Mouse (Mus musculus): ENCODE results near the gene Ggt7. TPM values are rescaled to one million over a fixed set of nuclear protein-coding genes. Genes with fewer than 3 reads are reported as not detected.
A peak's percentile ranks its signal among the peaks of the same experiment; 100 is the strongest.

Ggt7 gene
- polyA plus RNA-seq, 1 experiment, result not detected

- Histone ChIP-seq H3K27ac (replicated peaks; ENCODE audit: low read depth, low read length) (no peak overlapping the region), H3K4me1 (ENCODE audit: control insufficient read depth, insufficient read depth, insufficient read length, low read length) (no peaks in the 10 kb centered on the region; the same call in 1 of the 2 replicates), H3K4me3 (ENCODE audit: insufficient read depth, low read depth, low read length) (no peak overlapping the region)
Measured at GRCm38 (mm10) chr2:155524378-155524777, 6.3 kb upstream of the Ggt7 start.

DNA sequence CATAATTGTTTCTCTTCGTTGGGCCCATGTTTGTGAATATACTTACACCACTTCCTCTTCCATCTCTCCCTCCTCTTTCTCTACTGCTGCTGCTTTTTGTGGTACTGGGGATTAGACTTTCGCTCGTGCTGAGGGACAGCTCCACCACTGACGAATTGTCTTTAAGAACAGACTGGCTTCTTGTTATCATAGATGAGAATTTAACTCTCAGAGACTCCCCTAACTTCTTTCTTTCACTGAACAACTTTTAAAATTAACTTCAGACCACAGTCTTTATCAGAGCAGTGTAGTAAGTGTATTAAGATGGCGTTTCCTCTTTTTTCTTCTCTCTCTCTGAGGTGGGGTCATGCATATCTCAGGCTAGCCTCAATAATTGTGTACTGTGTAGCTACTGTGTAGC is 5.7 kb upstream of the Ggt7 start:
- Histone ChIP-seq H3K27ac (replicated peaks; ENCODE audit: low read depth, low read length) (no peak overlapping the region), H3K4me3 (ENCODE audit: insufficient read depth, low read depth, low read length) (no peak overlapping the region), H3K4me1 (ENCODE audit: control insufficient read depth, insufficient read depth, insufficient read length, low read length) (peaks cover 2% of the 10 kb centered on the region; the same call in 1 of the 2 replicates)

DNA sequence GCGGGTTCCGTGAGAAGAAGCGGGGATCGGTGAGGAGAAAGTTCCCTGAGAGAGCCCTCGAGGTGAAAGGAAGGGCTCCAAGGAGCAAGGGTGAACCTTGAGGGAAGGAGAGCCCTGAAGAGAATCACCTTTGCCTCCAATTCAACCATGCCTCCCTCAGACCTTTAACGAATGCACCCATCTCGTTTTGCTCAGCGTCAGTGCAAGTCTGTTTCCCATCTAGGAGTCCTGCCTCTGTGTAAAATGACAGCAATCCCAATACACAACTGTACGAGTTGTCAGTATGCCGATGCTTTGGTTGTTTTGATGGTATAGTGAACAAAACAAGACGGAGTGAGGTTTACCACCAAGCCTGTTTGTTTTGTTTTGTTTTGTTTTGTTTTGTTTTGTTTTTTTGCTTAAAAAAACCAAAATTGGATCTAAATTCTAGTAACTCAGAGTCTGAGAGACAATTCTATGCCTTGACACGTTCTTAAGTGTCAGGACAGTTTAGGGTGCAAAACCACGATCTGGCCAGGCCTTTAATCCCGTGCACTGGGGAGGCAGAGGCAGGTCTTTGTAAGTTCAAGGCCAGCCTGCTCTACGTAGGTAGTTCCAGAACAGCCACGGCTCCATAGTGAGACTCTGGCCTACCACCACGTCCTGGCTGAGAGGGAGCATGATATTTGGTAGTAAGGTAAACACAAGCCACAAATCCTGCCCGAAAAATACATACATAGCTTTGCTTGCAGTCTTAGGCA is 664 bp upstream of the Ggt7 start:
- 0 out of 2 replicates have a peak, but pooled peaks cover 2% of the 10 kb centered on the region for H3K4me1 ChIP-seq (ENCODE audit: control insufficient read depth, insufficient read depth, insufficient read length, low read length)
- H3K4me3 ChIP-seq (ENCODE audit: insufficient read depth, low read depth, low read length), result peak overlapping the region; percentile 78
- H3K27ac ChIP-seq (replicated peaks; ENCODE audit: low read depth, low read length), result 0 out of 2 replicates have a peak overlapping the region, but pooled peaks have one; percentile 9

DNA sequence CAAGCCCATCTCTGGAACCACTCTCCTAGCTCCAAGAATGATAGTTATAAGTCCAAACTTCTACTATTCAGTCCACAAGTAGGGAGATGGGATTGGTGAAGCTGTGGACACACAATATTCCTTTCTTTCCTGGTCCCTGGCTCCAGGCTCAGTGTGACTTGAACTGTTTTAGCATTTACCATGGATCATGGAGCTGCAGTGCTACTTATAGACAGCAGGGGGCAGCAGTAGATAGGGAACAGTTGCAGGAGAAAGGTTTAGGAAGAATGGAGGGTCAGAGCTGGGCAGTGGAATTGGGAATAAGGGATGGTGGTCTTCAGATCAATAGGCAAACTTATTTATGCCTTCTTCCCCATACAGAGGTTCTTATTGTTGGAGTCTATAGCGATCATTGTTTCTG is 2.1 kb downstream of the Ggt7 start:
- Histone ChIP-seq H3K27ac (replicated peaks; ENCODE audit: low read depth, low read length) (no peak overlapping the region), H3K4me1 (ENCODE audit: control insufficient read depth, insufficient read depth, insufficient read length, low read length) (0 out of 2 replicates have a peak, but pooled peaks cover 2% of the 10 kb centered on the region), H3K4me3 (ENCODE audit: insufficient read depth, low read depth, low read length) (no peak overlapping the region)

GRCm38 (mm10) chr2:155514666-155515065 is 3.4 kb downstream of the Ggt7 start:
- Histone ChIP-seq H3K4me1 (ENCODE audit: control insufficient read depth, insufficient read depth, insufficient read length, low read length) (0 out of 2 replicates have a peak, but pooled peaks cover 2% of the 10 kb centered on the region), H3K4me3 (ENCODE audit: insufficient read depth, low read depth, low read length) (peak overlapping the region; percentile 43), H3K27ac (replicated peaks; ENCODE audit: low read depth, low read length) (no peak overlapping the region)

DNA sequence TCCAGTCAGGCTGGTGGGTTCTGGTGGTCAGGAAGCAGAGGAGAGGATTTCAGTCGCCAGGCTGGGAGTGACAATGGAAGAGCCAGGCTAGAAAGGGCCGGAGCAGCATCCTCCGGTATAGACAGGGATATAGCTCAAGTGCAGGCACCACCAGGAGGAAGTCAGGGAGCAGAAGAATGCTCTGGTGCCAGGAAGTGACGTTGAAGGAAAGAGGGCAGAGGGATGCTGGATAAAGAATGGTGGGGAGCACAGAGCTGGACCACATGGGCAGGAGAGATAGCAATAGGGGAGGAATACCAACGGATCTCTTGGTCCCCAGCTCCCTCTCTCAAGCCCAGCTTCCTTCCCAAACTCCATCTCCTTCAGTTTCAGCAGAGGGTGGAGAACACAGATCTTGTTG is 4.5 kb downstream of the Ggt7 start:
- H3K4me1 ChIP-seq (ENCODE audit: control insufficient read depth, insufficient read depth, insufficient read length, low read length), result no peaks in the 10 kb centered on the region
- H3K4me3 ChIP-seq (ENCODE audit: insufficient read depth, low read depth, low read length), result no peak overlapping the region
- H3K27ac ChIP-seq (replicated peaks; ENCODE audit: low read depth, low read length), result no peak overlapping the region

DNA sequence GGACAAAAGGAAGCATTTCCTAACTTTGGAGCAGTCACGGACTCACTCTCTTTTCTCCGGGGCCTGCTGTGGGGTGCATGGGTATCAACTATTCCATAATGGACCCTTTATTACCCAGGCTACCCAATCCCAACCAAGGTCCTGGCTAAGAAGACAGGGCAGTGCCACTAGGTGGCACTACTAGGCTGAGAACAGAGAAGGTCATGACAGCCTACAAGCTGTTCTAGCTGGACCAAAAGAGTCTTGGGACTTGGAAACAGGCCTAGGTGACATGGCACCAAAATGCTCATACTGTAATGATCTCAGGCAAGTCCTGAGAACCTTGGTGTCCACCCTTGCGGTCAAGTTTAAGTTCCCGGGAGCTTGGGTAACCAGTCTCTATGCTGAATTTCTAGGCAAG is 5.6 kb downstream of the Ggt7 start:
- H3K4me1 ChIP-seq (ENCODE audit: control insufficient read depth, insufficient read depth, insufficient read length, low read length), result no peaks in the 10 kb centered on the region
- H3K27ac ChIP-seq (replicated peaks; ENCODE audit: low read depth, low read length), result no peak overlapping the region

DNA sequence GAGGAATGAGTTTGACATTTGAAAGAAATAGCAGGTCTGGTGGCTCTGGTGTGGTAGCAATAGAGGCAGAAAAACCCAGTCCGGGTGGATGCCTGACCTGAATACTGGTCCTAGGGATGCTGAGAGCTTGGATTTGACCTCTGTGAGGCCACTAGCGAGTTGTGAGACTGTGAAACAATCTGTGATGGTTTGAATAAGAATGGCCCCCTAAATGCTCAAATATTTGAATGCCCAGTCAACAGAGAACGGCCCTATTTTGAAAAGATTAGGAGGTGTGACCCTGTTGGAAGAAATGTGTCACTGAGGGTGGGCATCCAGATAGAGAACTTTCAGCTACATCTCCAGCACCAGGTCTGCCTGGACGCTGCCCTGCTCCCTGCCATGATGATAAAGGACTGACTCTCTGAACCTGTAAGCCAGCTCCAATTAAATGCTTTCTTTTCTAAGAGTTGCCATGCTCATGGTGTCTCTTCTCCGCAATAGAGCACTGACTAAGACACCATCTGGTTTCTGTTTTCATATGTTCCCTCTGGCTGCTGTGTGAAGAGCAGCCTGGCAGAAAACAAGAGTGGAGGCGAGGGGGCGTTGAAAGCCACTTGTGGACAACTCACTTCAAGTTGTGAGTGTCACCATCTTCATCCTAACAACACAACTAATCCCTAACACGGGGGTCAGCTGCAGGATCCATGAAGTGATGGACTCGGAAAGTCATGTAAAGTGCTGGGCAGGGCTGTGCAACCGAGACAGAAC is 10.1 kb downstream of the Ggt7 start:
- Histone ChIP-seq H3K4me1 (ENCODE audit: control insufficient read depth, insufficient read depth, insufficient read length, low read length) (no peaks in the 10 kb centered on the region), H3K4me3 (ENCODE audit: insufficient read depth, low read depth, low read length) (no peak overlapping the region), H3K27ac (replicated peaks; ENCODE audit: low read depth, low read length) (no peak overlapping the region)

More for the DNA sequence above, 5.6 kb downstream of the Ggt7 start:
- no peak overlapping the region for H3K4me3 ChIP-seq (ENCODE audit: insufficient read depth, low read depth, low read length)

- H3K4me3 ChIP-seq (ENCODE audit: insufficient read depth, low read depth, low read length), result no peak overlapping the region
- H3K4me1 ChIP-seq (ENCODE audit: control insufficient read depth, insufficient read depth, insufficient read length, low read length), result no peaks in the 10 kb centered on the region
- H3K27ac ChIP-seq (replicated peaks; ENCODE audit: low read depth, low read length), result no peak overlapping the region
Measured at GRCm38 (mm10) chr2:155505811-155506210, 12.2 kb downstream of the Ggt7 start.

DNA sequence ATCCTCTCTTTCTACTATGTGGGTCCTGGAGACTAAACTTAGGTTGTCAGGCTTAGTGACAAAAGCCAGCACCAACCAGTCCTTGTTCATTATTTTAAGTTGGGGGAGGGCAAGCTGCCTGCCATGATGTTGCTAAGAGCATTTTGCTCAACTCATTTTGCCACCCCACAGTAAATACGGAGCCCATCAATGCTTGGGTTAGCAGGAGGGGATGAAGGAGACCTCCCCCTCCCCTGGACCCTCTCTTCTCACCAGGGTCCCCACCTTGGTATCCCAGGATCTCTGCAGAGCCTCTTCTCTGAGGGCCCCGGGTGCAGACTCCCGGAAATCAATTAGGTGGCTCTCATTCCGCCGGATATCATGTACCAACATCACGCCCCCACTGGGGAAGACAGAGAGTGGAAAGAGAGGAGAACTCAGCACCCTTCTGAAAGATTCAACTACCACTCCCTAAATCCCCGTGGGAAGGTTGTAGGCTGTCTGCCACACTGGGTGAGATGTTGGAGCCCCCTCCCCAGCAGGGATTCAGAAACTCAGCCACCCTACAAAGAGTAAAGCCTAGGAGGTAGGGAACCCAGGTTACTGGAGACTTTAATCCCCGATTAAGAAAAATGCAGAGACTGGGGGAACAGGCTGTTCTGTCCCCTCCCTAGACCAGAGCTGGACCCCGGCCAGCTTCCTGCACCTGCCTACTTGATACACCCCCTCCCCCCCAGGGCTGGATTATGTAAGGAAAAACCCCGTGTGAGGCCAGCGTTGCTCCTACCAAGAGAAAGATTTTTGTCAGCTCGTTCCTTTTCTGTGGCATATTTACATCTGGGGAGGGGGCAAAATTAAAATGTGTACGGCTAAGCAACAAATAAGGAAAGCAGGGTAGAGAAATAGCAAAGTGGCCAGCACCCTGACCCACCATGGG is 13.3 kb downstream of the Ggt7 start:
- no peaks in the 10 kb centered on the region for H3K4me1 ChIP-seq (ENCODE audit: control insufficient read depth, insufficient read depth, insufficient read length, low read length)
- no peak overlapping the region for H3K4me3 ChIP-seq (ENCODE audit: insufficient read depth, low read depth, low read length)
- no peak overlapping the region for H3K27ac ChIP-seq (replicated peaks; ENCODE audit: low read depth, low read length)

- H3K27ac ChIP-seq (replicated peaks; ENCODE audit: low read depth, low read length), result no peak overlapping the region
- no peaks in the 10 kb centered on the region for H3K4me1 ChIP-seq (ENCODE audit: control insufficient read depth, insufficient read depth, insufficient read length, low read length)
- no peak overlapping the region for H3K4me3 ChIP-seq (ENCODE audit: insufficient read depth, low read depth, low read length)
Measured at GRCm38 (mm10) chr2:155502596-155502995, 15.4 kb downstream of the Ggt7 start.

- Histone ChIP-seq H3K4me1 (ENCODE audit: control insufficient read depth, insufficient read depth, insufficient read length, low read length) (no peaks in the 10 kb centered on the region), H3K27ac (replicated peaks; ENCODE audit: low read depth, low read length) (no peak overlapping the region), H3K4me3 (ENCODE audit: insufficient read depth, low read depth, low read length) (no peak overlapping the region)
Measured at GRCm38 (mm10) chr2:155490998-155491397, 27.0 kb downstream of the Ggt7 start.

DNA sequence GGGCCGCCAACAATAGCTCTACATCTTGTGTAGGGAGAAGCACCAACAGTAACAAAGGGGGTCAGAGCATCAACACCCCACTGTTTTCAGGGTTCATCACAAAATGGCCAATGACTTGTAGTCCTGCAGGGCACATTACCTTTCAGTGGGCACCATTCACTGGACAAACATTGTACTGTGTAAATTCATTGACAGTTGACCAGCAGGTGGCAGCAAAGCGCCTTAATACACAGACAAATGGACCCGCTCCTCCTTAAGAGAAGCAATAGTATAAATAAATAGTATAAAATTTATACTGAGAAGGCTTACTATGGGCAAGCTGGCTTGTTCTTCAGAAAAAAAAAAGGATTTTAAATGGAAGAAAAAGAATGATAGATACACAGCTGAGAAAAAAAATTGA is 36.0 kb downstream of the Ggt7 start:
- no peak overlapping the region for H3K4me3 ChIP-seq (ENCODE audit: insufficient read depth, low read depth, low read length)
- H3K27ac ChIP-seq (replicated peaks; ENCODE audit: low read depth, low read length), result no peak overlapping the region
- H3K4me1 ChIP-seq (ENCODE audit: control insufficient read depth, insufficient read depth, insufficient read length, low read length), result no peaks in the 10 kb centered on the region

GRCm38 (mm10) chr2:155473570-155474088 is 44.4 kb downstream of the Ggt7 start, which contains the start of gene Ncoa6:
Gene Ncoa6, minus strand, starts transcription at chr2:155473894.
- Histone ChIP-seq H3K4me3 (ENCODE audit: insufficient read depth, low read depth, low read length) (peak within 1 kb of the TSS; percentile 96), H3K27ac (replicated peaks; ENCODE audit: low read depth, low read length) (peak within 1 kb of the TSS; percentile 73), H3K4me1 (ENCODE audit: control insufficient read depth, insufficient read depth, insufficient read length, low read length) (peaks cover 5% of the 10 kb centered on the region; the same call in 1 of the 2 replicates)
